Mouse (Mus musculus) gastrocnemius, postnatal 36 days (tissue): Measurements from ENCODE around the gene Txndc5. TPM values are rescaled to one million over a fixed set of nuclear protein-coding genes. Genes with fewer than 3 reads are reported as not detected.

Experiments used
- DNase-seq, 2 experiments: peaks; one replicate each; pipeline ENCODE4 v3.0.0; 2022
- intact Hi-C: fragments of 180-260 bp; cut with DNase I; formaldehyde crosslinking; loops from one replicate; pipeline ENCODE4 v1.15.1; 2025
- long read RNA-seq, 2 experiments: library from polyadenylated mRNA; stranded (forward); transcript quantifications; one replicate each; pipeline ENCODE4 v2.0.0; 2021
- total RNA-seq, 2 experiments: library from RNA; stranded (reverse); gene quantifications; 2 replicates each; pipeline ENCODE4 v1.2.3; 2021

Gene Txndc5
- 10 to 100 TPM; 24.4 to 26.8 TPM for total RNA-seq
- long read RNA-seq, experiment 1, transcript Txndc5-201 (10 exons, 2,843 nt): major isoform, 23 of 26 reads
- long read RNA-seq, experiment 1, partial matches to known transcripts: 1 of 26 reads
- long read RNA-seq, experiment 1, other reads (novel, unspliced or antisense): 2 of 26 reads
- long read RNA-seq, experiment 2, transcript Txndc5-201 (10 exons, 2,843 nt): major isoform, 35 of 44 reads
- long read RNA-seq, experiment 2, partial matches to known transcripts: 0 of 44 reads
- long read RNA-seq, experiment 2, other reads (novel, unspliced or antisense): 9 of 44 reads

DNA sequence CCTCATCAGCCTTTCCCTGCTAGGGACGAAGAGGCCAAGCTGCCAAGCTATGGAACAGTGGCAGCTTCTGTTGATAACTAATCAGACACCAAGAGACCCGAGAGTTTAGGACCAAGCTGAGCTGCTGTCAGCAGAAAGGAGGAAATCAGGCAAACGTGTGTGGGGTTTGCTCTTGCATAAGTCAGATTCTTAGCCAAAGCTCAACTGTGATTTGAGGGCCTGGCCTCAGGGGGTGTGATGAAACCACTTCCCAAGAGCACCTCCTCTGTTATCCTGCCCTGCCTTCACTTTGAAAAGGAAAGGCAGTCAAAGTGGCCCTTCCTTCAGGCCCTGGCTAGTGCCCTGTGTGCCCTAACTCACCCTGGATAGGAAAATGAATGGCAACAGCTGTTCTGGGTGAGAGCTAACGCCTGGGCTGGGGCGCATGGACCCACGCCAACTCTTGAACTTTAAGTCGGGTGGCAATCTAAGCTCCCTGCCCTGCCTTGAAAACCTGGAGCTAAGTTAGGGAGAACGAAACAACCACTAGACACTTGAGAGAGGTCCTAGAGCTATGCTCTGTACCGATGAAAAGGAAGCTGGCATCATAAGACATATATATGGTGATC lies at the start of gene Txndc5:
Gene Txndc5 (minus strand): TSS at position 138 of the 608 bp plus-strand sequence.
- DNase-seq: no peak
- intact Hi-C loops: loop anchor here (5.0 kb wide), 1 partner anchor 54 kb away; no protein-coding TSS in a partner anchor

DNA sequence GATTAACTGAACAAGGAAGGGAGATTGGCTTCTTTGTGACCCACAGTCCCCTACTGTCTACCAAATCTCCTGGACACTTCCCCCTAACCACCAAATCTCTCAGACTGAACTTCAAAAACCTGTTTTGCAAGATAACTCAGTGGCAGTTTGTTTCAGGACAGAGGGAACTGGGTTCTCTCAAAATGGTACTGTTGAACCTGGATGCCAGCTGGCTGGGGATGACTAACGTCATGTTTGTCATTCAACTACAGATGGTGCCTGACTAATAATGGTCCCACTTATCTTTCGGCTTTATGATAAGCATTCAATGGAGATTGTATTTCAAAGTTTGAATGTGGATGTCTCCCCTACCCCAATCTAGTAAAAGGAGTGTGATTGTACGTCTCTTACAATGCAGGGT lies 46.0 kb upstream of the Txndc5 start:
- no peak for DNase-seq
- intact Hi-C loops: no loop called here

- intact Hi-C loops: no loop called here
- no peak for DNase-seq
Observed at GRCm38 (mm10) chr13:38573281-38573680, 44.7 kb upstream of the Txndc5 start.

GRCm38 (mm10) chr13:38565245-38565644 lies 36.6 kb upstream of the Txndc5 start:
- intact Hi-C loops: no loop called here
- no peak for DNase-seq

DNA sequence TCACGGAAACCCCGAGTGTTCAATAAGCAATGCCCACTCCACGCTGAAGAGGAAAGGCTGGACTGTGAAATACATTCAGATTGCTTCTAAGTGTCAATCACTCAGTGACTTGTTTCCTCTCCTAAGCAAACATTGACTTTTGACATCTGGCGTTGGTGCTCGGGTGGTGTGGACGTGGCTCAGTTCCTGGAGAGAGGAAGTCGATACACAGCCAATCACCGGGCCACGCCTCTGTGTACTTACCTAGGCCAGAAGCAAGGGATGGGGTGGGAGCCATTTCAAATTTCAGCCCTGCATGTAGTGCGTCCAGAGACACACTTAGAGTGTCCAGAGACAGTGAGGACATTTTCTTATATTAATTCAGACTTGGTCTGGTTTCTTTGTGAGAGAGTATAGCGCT lies 26.0 kb upstream of the Txndc5 start:
- DNase-seq: no peak
- intact Hi-C loops: no loop called here

DNA sequence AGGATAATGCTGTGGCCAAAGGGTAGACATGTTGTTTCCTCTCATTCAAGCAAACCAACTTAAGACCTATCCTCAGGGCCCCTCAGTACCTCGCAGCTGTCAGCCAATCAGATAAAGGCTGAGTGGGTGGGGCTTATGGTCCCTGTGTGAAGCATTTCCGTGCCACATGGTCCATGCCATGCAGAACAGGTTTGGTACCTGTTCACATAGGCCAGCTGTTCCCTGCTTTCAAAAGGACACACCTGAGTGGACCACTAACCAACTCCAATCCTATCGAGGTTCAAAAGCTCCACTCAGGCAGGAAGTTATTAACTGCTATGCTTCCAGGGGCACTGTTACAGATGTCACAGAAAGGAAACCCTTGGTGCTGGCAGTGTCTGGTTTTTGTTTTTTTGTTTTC lies 25.6 kb upstream of the Txndc5 start:
- DNase-seq: no peak
- intact Hi-C loops: no loop called here

GRCm38 (mm10) chr13:38548681-38549080 lies 20.1 kb upstream of the Txndc5 start:
- DNase-seq: no peak
- intact Hi-C loops: no loop called here

- DNase-seq: no peak
- intact Hi-C loops: no loop called here
Observed at GRCm38 (mm10) chr13:38547717-38548116, 19.1 kb upstream of the Txndc5 start.

DNA sequence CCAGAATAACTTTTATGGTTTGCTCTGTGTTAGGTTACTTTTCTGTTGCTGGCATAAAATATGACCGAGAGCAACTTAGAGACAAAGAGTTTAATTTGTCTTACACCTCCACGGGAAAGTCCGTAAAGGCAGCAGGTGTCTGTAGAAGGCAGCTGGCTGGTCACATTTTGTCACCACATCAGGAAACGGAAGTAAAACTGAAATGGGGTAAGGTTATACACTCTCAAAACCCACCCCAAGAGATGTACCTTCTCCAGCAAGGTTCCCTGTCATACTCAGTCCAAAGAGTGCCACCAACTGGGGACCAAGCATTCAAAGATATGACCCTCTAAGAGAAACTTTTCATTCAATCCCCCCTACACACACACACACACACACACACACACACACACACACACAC lies 18.1 kb upstream of the Txndc5 start:
- intact Hi-C loops: no loop called here
- no peak for DNase-seq

DNA sequence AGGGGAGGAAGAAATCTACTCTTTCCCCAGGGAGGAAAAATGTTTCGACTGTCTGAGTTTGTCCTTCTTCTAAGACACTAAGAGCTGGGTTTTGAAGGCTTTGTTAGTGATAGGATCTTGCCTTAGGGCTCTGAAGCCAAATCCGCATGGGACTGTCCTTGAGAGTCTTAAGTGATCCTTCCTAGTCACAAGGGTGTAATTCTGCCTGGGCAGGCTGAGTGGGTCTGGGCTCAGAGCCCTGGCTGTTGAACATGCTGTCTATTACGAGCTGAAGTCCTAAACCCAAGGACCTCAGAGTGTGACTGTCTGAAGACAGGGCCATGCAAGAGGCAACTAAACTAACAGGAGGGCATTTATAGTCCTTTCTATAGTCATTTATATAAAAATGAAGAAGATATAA lies 16.8 kb upstream of the Txndc5 start:
- intact Hi-C loops: no loop called here
- DNase-seq: peak in 1 of 2 experiments; percentile 43

- intact Hi-C loops: no loop called here
- DNase-seq: no peak
Observed at GRCm38 (mm10) chr13:38544769-38545445, 16.3 kb upstream of the Txndc5 start.

GRCm38 (mm10) chr13:38543455-38544125 lies 15.0 kb upstream of the Txndc5 start:
- no peak for DNase-seq
- intact Hi-C loops: no loop called here

GRCm38 (mm10) chr13:38539192-38539900 lies 10.7 kb upstream of the Txndc5 start:
- no peak for DNase-seq
- intact Hi-C loops: no loop called here

- no peak for DNase-seq
Observed at GRCm38 (mm10) chr13:38537521-38537920, 8.9 kb upstream of the Txndc5 start.

DNA sequence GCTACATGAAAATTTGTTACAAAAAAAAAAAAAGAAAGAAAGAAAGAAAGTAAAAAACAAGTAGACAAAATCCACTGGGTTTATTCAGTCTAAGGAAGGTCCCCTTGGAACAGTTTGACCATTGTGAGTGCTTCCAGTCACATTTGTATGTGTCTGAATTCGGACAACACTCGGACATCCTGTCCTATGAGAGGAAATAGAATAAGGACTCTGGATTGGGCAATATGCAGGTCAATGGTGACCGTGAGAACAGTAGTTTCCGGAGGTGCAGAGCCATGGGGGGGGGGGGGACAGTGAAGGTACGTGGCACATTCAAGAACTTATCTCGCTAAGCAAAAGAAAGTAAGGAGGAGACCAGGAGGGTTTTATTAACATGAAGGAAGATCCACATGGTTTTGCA lies 6.1 kb upstream of the Txndc5 start:
- DNase-seq: no peak

More at GRCm38 (mm10) chr13:38537521-38537920, 8.9 kb upstream of the Txndc5 start:
- intact Hi-C loops: no loop called here

GRCm38 (mm10) chr13:38534016-38534415 lies 5.4 kb upstream of the Txndc5 start:
- DNase-seq: no peak
- intact Hi-C loops: no loop called here

More for the DNA sequence above, 6.1 kb upstream of the Txndc5 start:
- intact Hi-C loops: no loop called here

DNA sequence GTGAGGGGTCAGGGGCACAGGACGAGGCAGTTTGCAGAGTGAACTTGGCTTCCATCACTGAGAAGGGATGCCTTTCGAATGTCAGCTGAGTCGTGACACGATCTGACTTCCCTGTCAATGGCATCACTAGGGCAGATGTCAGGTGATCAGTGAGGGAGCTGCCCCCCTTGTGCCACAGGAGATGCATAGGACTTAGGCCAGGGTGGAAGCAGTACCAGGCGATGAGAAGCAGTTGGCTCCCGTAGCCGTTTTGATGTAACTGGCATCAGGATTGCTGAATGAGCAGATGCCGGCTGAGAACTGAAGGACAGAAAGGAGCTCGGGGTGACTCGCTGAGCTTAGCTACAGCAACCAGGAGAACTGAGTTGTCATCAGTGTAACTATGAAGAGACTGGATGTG lies 4.8 kb upstream of the Txndc5 start:
- DNase-seq: peak in 1 of 2 experiments; percentile 37

DNA sequence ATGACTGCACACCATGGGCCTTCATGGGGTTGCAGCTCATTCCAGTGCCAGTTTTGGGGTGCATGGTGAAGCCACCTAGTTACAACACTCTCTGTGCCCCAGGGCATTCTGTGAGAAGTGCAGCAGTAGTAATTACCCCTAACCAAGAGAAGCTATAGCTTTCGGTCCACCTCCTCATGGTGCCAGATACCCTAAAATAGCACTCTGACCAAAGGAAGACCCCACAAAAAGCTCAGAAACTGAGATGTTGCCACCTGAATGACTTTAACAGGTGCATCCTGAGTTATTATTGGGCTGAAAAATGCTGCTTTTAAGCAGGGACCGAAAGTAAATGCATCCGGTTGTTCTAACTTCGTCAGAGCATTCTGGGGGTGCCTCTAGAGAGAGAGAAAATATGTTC lies 2.9 kb upstream of the Txndc5 start:
- DNase-seq: no peak
- intact Hi-C loops: no loop called here

More for the DNA sequence above, 4.8 kb upstream of the Txndc5 start:
- intact Hi-C loops: no loop called here

DNA sequence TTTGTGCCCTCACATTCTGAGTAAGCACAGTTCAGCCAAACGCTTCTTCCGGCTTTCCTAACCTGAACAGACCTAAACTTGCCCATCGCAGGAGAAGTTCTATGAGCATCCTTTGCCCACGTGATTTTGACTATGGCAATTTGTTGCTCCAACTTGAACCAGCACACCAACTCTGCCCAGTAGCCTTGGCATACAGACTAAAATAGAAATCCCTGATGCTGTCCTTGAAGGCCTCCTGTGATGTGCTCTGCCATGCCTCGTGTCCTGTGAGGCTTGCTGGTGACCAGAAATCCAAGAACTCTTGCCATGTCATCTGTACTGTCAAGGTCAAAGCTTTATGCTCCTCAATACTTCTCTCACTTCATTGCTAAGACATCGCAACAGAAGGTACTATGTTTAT lies 952 bp upstream of the Txndc5 start:
- intact Hi-C loops: loop anchor here (5.0 kb wide), 1 partner anchor 53 kb away; no protein-coding TSS in a partner anchor
- DNase-seq: no peak
